Mouse (Mus musculus): ENCODE results near the gene Nelfcd. TPM values are rescaled to one million over a fixed set of nuclear protein-coding genes. Genes with fewer than 3 reads are reported as not detected.

Nelfcd gene
- polyA plus RNA-seq, 1 experiment from 2014 or later: 190 TPM

Other genes with a start within 250 kb of the Nelfcd start
- 1,822 and 1,905 TPM in 2 replicates for gene Gnas, start 131.5 kb upstream of the Nelfcd start, polyA plus RNA-seq (2016; fragmentation: Nextera tagmentation; extraction: Ambion mirVana)
- 19.9 and 22.9 TPM in 2 replicates for gene Gm20721, start 69.1 kb upstream of the Nelfcd start, polyA plus RNA-seq (2016; fragmentation: Nextera tagmentation; extraction: Ambion mirVana)
- 105 and 110 TPM in 2 replicates for gene Ctsz, start 23.2 kb downstream of the Nelfcd start, polyA plus RNA-seq (2016; fragmentation: Nextera tagmentation; extraction: Ambion mirVana)
- 4.3 and 5.2 TPM in 2 replicates for gene Tubb1, start 34.9 kb downstream of the Nelfcd start, polyA plus RNA-seq (2016; fragmentation: Nextera tagmentation; extraction: Ambion mirVana)
- 805 and 852 TPM in 2 replicates for gene Atp5e, start 48.3 kb downstream of the Nelfcd start, polyA plus RNA-seq (2016; fragmentation: Nextera tagmentation; extraction: Ambion mirVana)
- gene Prelid3b, start 57.3 kb downstream of the Nelfcd start, polyA plus RNA-seq (2016; fragmentation: Nextera tagmentation; extraction: Ambion mirVana): 103 and 111 TPM in 2 replicates
- gene Zfp831, start 227.7 kb downstream of the Nelfcd start, polyA plus RNA-seq (2016; fragmentation: Nextera tagmentation; extraction: Ambion mirVana): 0.03 TPM in 1 of 2 replicates, not detected in the other

Data from limb, embryonic 12.5 days (tissue).